Mouse (Mus musculus): ENCODE results near the gene Iffo2.

GRCm38 (mm10) chr4:139574799-139575672, 44.7 kb downstream of the Iffo2 start:
- TF ChIP-seq CTCF (IDR thresholded peaks at IDR 0.05; ENCODE audit: extremely low read depth, insufficient read length, insufficient replicate concordance, low read depth, low read length) (no peak), POLR2A (IDR thresholded peaks at IDR 0.05; ENCODE audit: low read depth, low read length) (no peak)

All from small intestine, adult 2 months (tissue).